Mouse (Mus musculus): ENCODE measurements around the gene Prtn3. TPM values are rescaled to one million over a fixed set of nuclear protein-coding genes. Genes with fewer than 3 reads are reported as not detected.

The Prtn3 gene
- polyA plus RNA-seq, 1 experiment, result 2.5 TPM

DNA sequence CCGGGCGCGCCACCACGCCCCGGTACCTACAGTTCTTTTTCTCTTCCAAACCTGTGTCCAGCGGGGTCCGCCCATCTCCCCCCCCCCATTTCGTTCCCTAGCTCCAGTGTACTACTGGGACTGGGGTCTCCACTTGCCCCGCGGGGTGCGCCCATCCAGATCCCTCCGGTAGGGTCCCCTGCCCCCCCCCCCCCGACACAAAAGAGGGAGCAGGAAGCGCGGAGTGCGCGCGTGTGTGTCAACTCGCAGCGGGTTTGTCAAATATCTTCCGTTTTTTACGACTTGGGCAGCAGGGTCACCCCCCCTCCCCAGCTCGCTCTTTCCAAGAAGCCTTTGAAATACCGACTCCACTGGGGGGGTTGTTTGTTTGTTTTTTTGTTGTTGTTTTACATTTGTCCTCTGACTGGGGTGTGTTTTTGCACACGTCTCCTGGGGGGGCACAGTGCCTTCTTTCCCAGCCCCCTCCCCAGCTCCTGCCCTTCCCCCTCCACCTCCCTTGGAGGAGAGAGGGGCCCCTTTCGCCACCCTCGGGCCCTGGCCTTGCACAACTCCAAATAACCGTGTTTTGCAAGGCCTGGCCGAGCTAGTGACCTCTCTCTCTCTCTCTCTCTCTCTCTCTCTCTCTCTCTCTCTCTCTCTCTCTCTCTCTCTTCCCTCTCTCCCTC is 53.9 kb downstream of the Prtn3 start:
- H3K4me3 ChIP-seq (replicated peaks; ENCODE audit: insufficient read depth, low read depth, low read length), result peak overlapping the region; percentile 67
- H3K27me3 ChIP-seq (ENCODE audit: control insufficient read depth, insufficient read depth, low read length), result no peaks in the 10 kb centered on the region
- TF ChIP-seq CTCF (IDR thresholded peaks at IDR 0.05; ENCODE audit: borderline replicate concordance, insufficient read depth, low read depth, low read length) (no peak), POLR2A (IDR thresholded peaks at IDR 0.05; ENCODE audit: borderline replicate concordance, insufficient read depth, low read length) (no peak)
- 2% methylated on average over 29 of the region's 29 CpGs for WGBS
- H3K27ac ChIP-seq (ENCODE audit: insufficient read depth, low read length), result peak overlapping the region; percentile 11; the same call in 1 of the 2 replicates
- H3K4me1 ChIP-seq (ENCODE audit: control insufficient read depth, insufficient read depth, low read length), result peaks cover 45% of the 10 kb centered on the region
- peak in 1 of 2 experiments; percentile 41 for DNase-seq

GRCm38 (mm10) chr10:79928907-79929701 is 54.8 kb downstream of the Prtn3 start:
- TF ChIP-seq POLR2A (IDR thresholded peaks at IDR 0.05; ENCODE audit: borderline replicate concordance, insufficient read depth, low read length) (no peak), CTCF (IDR thresholded peaks at IDR 0.05; ENCODE audit: borderline replicate concordance, insufficient read depth, low read depth, low read length) (no peak)
- DNase-seq, result no peak
- Histone ChIP-seq H3K27me3 (ENCODE audit: control insufficient read depth, insufficient read depth, low read length) (no peaks in the 10 kb centered on the region), H3K27ac (ENCODE audit: insufficient read depth, low read length) (no peak overlapping the region), H3K4me1 (ENCODE audit: control insufficient read depth, insufficient read depth, low read length) (peaks cover 54% of the 10 kb centered on the region), H3K4me3 (replicated peaks; ENCODE audit: insufficient read depth, low read depth, low read length) (peak overlapping the region; percentile 4)
- 39% methylated on average over 9 of the region's 9 CpGs for WGBS

DNA sequence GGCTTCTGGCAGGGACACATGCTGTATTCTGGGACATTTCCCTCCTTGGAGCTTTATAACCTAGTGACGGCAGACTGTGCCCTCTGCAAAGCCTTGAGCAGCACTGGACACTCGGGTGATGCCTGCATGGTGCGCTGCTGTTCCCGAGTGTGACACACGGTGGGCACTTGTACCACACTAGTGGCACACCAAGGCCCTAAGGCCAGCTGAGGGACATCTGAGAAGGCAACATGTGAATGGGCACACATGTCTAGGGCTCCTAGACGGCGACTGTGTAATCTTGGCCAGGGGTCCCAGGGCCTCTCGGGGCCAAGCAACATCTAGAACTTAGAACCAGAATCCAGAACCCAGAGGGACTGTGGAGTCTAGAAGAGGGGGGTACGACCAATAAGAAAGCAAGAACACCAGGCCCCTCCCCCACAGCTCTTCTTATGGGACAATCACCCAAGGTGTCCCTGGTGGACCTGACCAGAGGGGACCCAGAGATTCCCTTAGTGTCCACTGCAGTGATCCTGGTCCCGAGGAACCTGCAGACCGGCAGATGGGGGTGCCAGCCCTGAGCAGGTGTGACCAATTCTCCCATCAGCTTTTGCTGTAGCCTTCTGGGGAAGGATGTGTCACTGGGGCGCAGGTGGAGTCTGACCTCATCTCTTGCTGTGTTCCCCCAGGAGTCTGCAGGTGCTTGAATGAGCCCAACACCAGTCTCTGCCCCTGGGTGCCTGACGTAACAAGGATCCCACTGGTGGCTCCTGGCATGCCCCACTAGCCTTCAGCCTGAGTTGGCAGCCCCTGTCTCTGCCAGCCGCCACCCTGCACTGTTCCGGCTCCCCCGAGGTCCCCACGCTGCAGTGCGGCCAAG is 55.9 kb downstream of the Prtn3 start:
- H3K4me3 ChIP-seq (replicated peaks; ENCODE audit: insufficient read depth, low read depth, low read length), result no peak overlapping the region
- TF ChIP-seq POLR2A (IDR thresholded peaks at IDR 0.05; ENCODE audit: borderline replicate concordance, insufficient read depth, low read length) (no peak), CTCF (IDR thresholded peaks at IDR 0.05; ENCODE audit: borderline replicate concordance, insufficient read depth, low read depth, low read length) (no peak)
- peak in 1 of 2 experiments; percentile 32 for DNase-seq
- 33% methylated on average over 18 of the region's 18 CpGs for WGBS
- H3K4me1 ChIP-seq (ENCODE audit: control insufficient read depth, insufficient read depth, low read length), result peaks cover 65% of the 10 kb centered on the region
- H3K27me3 ChIP-seq (ENCODE audit: control insufficient read depth, insufficient read depth, low read length), result no peaks in the 10 kb centered on the region
- no peak overlapping the region for H3K27ac ChIP-seq (ENCODE audit: insufficient read depth, low read length)

- no peak for TF ChIP-seq CTCF (IDR thresholded peaks at IDR 0.05; ENCODE audit: borderline replicate concordance, insufficient read depth, low read depth, low read length)
- TF ChIP-seq POLR2A (IDR thresholded peaks at IDR 0.05; ENCODE audit: borderline replicate concordance, insufficient read depth, low read length), result no peak
- WGBS, result 44% methylated on average over 16 of the region's 16 CpGs
- Histone ChIP-seq H3K27me3 (ENCODE audit: control insufficient read depth, insufficient read depth, low read length) (no peaks in the 10 kb centered on the region), H3K27ac (ENCODE audit: insufficient read depth, low read length) (no peak overlapping the region), H3K4me3 (replicated peaks; ENCODE audit: insufficient read depth, low read depth, low read length) (no peak overlapping the region), H3K4me1 (ENCODE audit: control insufficient read depth, insufficient read depth, low read length) (peaks cover 68% of the 10 kb centered on the region)
- peak in 1 of 2 experiments; percentile 35 for DNase-seq
Measured at GRCm38 (mm10) chr10:79930826-79931186, 56.5 kb downstream of the Prtn3 start.

DNA sequence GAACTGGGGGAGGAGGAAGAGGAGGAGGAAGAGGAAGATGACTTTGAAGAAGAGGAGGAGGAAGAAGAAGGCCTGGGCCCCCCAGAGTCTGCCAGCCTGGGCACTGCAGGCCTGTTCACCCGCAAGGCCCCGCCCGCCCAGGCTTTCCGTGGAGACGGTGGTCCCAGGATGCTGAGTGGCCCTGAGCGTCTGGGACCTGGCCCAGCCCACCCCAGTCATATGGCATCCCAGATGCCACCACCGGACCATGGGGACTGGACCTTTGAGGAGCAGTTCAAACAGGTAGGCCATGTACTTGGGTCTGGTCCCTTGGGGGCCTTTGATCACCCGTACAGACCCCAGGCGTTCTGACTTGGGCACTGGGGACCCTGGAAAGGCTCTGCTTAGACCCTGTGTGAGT is 57.5 kb downstream of the Prtn3 start:
- H3K27ac ChIP-seq (ENCODE audit: insufficient read depth, low read length), result no peak overlapping the region
- no peaks in the 10 kb centered on the region for H3K27me3 ChIP-seq (ENCODE audit: control insufficient read depth, insufficient read depth, low read length)
- TF ChIP-seq POLR2A (IDR thresholded peaks at IDR 0.05; ENCODE audit: borderline replicate concordance, insufficient read depth, low read length), result no peak
- no peak for TF ChIP-seq CTCF (IDR thresholded peaks at IDR 0.05; ENCODE audit: borderline replicate concordance, insufficient read depth, low read depth, low read length)
- DNase-seq, result no peak
- WGBS, result 61% methylated on average over 9 of the region's 9 CpGs
- H3K4me1 ChIP-seq (ENCODE audit: control insufficient read depth, insufficient read depth, low read length), result peaks cover 68% of the 10 kb centered on the region
- no peak overlapping the region for H3K4me3 ChIP-seq (replicated peaks; ENCODE audit: insufficient read depth, low read depth, low read length)

DNA sequence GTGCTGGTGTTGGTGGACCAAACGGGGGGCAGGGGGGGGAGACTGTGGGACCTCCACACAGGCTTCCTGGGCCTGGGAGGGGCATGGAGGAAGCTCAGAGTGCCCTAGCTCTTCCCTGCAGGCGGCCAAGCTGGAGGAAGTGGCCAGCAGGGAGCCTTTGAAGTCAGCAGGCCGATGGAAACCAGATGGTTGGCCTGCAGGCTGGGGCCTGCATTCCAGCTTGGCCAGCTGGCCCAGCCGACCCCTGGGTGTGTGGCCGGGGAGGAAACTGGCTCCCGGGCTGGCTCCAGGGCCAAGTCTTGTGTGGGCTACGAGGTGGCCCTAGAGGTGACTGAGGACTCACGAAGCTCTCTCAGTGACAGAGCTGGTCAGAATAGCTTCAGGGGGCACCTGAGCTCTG is 58.5 kb downstream of the Prtn3 start:
- DNase-seq, result peak; percentile 65 to 74
- TF ChIP-seq POLR2A (IDR thresholded peaks at IDR 0.05; ENCODE audit: borderline replicate concordance, insufficient read depth, low read length) (no peak), CTCF (IDR thresholded peaks at IDR 0.05; ENCODE audit: borderline replicate concordance, insufficient read depth, low read depth, low read length) (no peak)
- Histone ChIP-seq H3K27me3 (ENCODE audit: control insufficient read depth, insufficient read depth, low read length) (no peaks in the 10 kb centered on the region), H3K4me1 (ENCODE audit: control insufficient read depth, insufficient read depth, low read length) (peaks cover 76% of the 10 kb centered on the region), H3K4me3 (replicated peaks; ENCODE audit: insufficient read depth, low read depth, low read length) (no peak overlapping the region), H3K27ac (ENCODE audit: insufficient read depth, low read length) (0 out of 2 replicates have a peak overlapping the region, but pooled peaks have one; percentile 20)
- 5% methylated on average over 8 of the region's 8 CpGs for WGBS

Other genes with a start within 250 kb of the Prtn3 start
- gene Shc2, start 236.6 kb upstream of the Prtn3 start, polyA plus RNA-seq (2012; rRNA removed), result 30.2 and 31.2 TPM in 2 replicates
- gene Odf3l2, start 228.7 kb upstream of the Prtn3 start, polyA plus RNA-seq (2012; rRNA removed), result not detected in 2 replicates
- gene Madcam1, start 209.9 kb upstream of the Prtn3 start, polyA plus RNA-seq (2012; rRNA removed), result not detected in 2 replicates
- gene Tpgs1, start 205.1 kb upstream of the Prtn3 start, polyA plus RNA-seq (2012; rRNA removed), result 93.3 and 95.4 TPM in 2 replicates
- gene Cdc34, start 192.3 kb upstream of the Prtn3 start, polyA plus RNA-seq (2012; rRNA removed), result 93.9 and 106 TPM in 2 replicates
- 2.3 and 2.8 TPM in 2 replicates for gene Gzmm, start 185.5 kb upstream of the Prtn3 start, polyA plus RNA-seq (2012; rRNA removed)
- 1,261 and 1,264 TPM in 2 replicates for gene Bsg, start 170.0 kb upstream of the Prtn3 start, polyA plus RNA-seq (2012; rRNA removed)
- gene Hcn2, start 157.8 kb upstream of the Prtn3 start, polyA plus RNA-seq (2012; rRNA removed), result 227 and 270 TPM in 2 replicates
- 74.7 and 80.4 TPM in 2 replicates for gene Polrmt, start 127.9 kb upstream of the Prtn3 start, polyA plus RNA-seq (2012; rRNA removed)
- gene Fgf22, start 119.4 kb upstream of the Prtn3 start, polyA plus RNA-seq (2012; rRNA removed), result 10.6 and 11.1 TPM in 2 replicates
- 126 and 127 TPM in 2 replicates for gene Rnf126, start 107.5 kb upstream of the Prtn3 start, polyA plus RNA-seq (2012; rRNA removed)
- 2.2 and 2.5 TPM in 2 replicates for gene Fstl3, start 97.2 kb upstream of the Prtn3 start, polyA plus RNA-seq (2012; rRNA removed)
- 0.16 and 0.19 TPM in 2 replicates for gene Prss57, start 83.5 kb upstream of the Prtn3 start, polyA plus RNA-seq (2012; rRNA removed)
- gene Palm, start 80.9 kb upstream of the Prtn3 start, polyA plus RNA-seq (2012; rRNA removed), result 140 and 143 TPM in 2 replicates
- gene Misp, start 53.5 kb upstream of the Prtn3 start, polyA plus RNA-seq (2012; rRNA removed), result 0.29 and 0.41 TPM in 2 replicates
- 64.2 and 68.6 TPM in 2 replicates for gene Ptbp1, start 20.0 kb upstream of the Prtn3 start, polyA plus RNA-seq (2012; rRNA removed)
- 46.0 and 49.3 TPM in 2 replicates for gene Plppr3, start 158 bp downstream of the Prtn3 start, polyA plus RNA-seq (2012; rRNA removed)
- gene Elane, start 11.8 kb downstream of the Prtn3 start, polyA plus RNA-seq (2012; rRNA removed), result 0.15 TPM in 1 of 2 replicates, not detected in the other
- 0.29 and 0.41 TPM in 2 replicates for gene Cfd, start 16.4 kb downstream of the Prtn3 start, polyA plus RNA-seq (2012; rRNA removed)
- 46.5 and 47.4 TPM in 2 replicates for gene Med16, start 34.4 kb downstream of the Prtn3 start, polyA plus RNA-seq (2012; rRNA removed)
- gene Gm26602, start 36.4 kb downstream of the Prtn3 start, polyA plus RNA-seq (2012; rRNA removed), result not detected in 2 replicates
- gene Kiss1r, start 42.5 kb downstream of the Prtn3 start, polyA plus RNA-seq (2012; rRNA removed), result 12.1 and 12.8 TPM in 2 replicates
- gene R3hdm4, start 46.7 kb downstream of the Prtn3 start, polyA plus RNA-seq (2012; rRNA removed), result 156 and 162 TPM in 2 replicates
- gene Arid3a, start 52.6 kb downstream of the Prtn3 start, polyA plus RNA-seq (2012; rRNA removed), result 4.7 TPM in 2 replicates
- gene Wdr18, start 85.7 kb downstream of the Prtn3 start, polyA plus RNA-seq (2012; rRNA removed), result 56.2 and 57.4 TPM in 2 replicates
- gene Grin3b, start 96.2 kb downstream of the Prtn3 start, polyA plus RNA-seq (2012; rRNA removed), result 5.5 and 5.9 TPM in 2 replicates
- gene Tmem259, start 109.9 kb downstream of the Prtn3 start, polyA plus RNA-seq (2012; rRNA removed), result 191 and 204 TPM in 2 replicates
- gene Cnn2, start 114.1 kb downstream of the Prtn3 start, polyA plus RNA-seq (2012; rRNA removed), result 8.2 and 9.3 TPM in 2 replicates
- gene Abca7, start 122.0 kb downstream of the Prtn3 start, polyA plus RNA-seq (2012; rRNA removed), result 31.1 and 32.4 TPM in 2 replicates
- 2.2 and 2.7 TPM in 2 replicates for gene Arhgap45, start 142.2 kb downstream of the Prtn3 start, polyA plus RNA-seq (2012; rRNA removed)
- 224 and 231 TPM in 2 replicates for gene Polr2e, start 165.3 kb downstream of the Prtn3 start, polyA plus RNA-seq (2012; rRNA removed)
- 888 and 964 TPM in 2 replicates for gene Gpx4, start 172.7 kb downstream of the Prtn3 start, polyA plus RNA-seq (2012; rRNA removed)
- 25.4 and 28.9 TPM in 2 replicates for gene Sbno2, start 231.1 kb downstream of the Prtn3 start, polyA plus RNA-seq (2012; rRNA removed)
- gene Stk11, start 241.3 kb downstream of the Prtn3 start, polyA plus RNA-seq (2012; rRNA removed), result 110 and 112 TPM in 2 replicates